In genomic region chr11:111971001-111971400, GRCm38 (mm10) we compare ENCODE assay signal across 19 mouse cellular contexts.
"Had no signal": no experiment of that assay in that cellular context is flagged by ENCODE, and none has a peak within 500 bp of the region (broad histone marks: within the 10 kb centered on the region; RNA-seq: fewer than 3 reads in every experiment).

No protein-coding gene starts in this region.

- H3K27ac ChIP-seq: limb, embryonic 15.5 days; liver, embryonic 13.5 days; liver, embryonic 15.5 days; lung, embryonic 15.5 days; midbrain, embryonic 10.5 days; midbrain, embryonic 12.5 days; neural tube, embryonic 13.5 days; neural tube, embryonic 15.5 days had no signal

- H3K4me2 ChIP-seq: limb, embryonic 15.5 days; liver, embryonic 13.5 days; liver, embryonic 15.5 days; lung, embryonic 15.5 days; midbrain, embryonic 12.5 days; neural tube, embryonic 13.5 days; neural tube, embryonic 15.5 days had no signal

- H3K9me3 ChIP-seq: limb, embryonic 15.5 days; liver, embryonic 13.5 days; liver, embryonic 15.5 days; lung, embryonic 15.5 days; midbrain, embryonic 10.5 days; midbrain, embryonic 12.5 days; neural tube, embryonic 13.5 days; neural tube, embryonic 15.5 days had no signal

- H3K9ac ChIP-seq: limb, embryonic 15.5 days; liver, embryonic 13.5 days; liver, embryonic 15.5 days; lung, embryonic 15.5 days; midbrain, embryonic 12.5 days; neural tube, embryonic 13.5 days; neural tube, embryonic 15.5 days had no signal

- DNase-seq: liver, embryonic 13.5 days; midbrain, embryonic 14.5 days; retina, postnatal 1 day; right cerebral cortex, adult 18-20 months; right cerebral cortex, postnatal 25 days; right cerebral cortex, postnatal 4 days; spleen, adult 18-20 months; thymus, adult 18-20 months; thymus, postnatal 14 days; thymus, postnatal 36 days had no signal

- ATAC-seq: midbrain, embryonic 16.5 days had no signal

- H3K4me1 ChIP-seq: limb, embryonic 15.5 days; liver, embryonic 13.5 days; liver, embryonic 15.5 days; midbrain, embryonic 10.5 days; midbrain, embryonic 12.5 days; neural tube, embryonic 13.5 days; neural tube, embryonic 15.5 days had no signal

- H3K36me3 ChIP-seq: limb, embryonic 15.5 days; liver, embryonic 13.5 days; liver, embryonic 15.5 days; lung, embryonic 15.5 days; midbrain, embryonic 10.5 days; midbrain, embryonic 12.5 days; neural tube, embryonic 13.5 days; neural tube, embryonic 15.5 days had no signal

- H3K27me3 ChIP-seq: limb, embryonic 15.5 days; liver, embryonic 13.5 days; liver, embryonic 15.5 days; lung, embryonic 15.5 days; midbrain, embryonic 12.5 days; neural tube, embryonic 13.5 days; neural tube, embryonic 15.5 days had no signal

- H3K4me3 ChIP-seq: limb, embryonic 15.5 days; liver, embryonic 13.5 days; liver, embryonic 15.5 days; lung, embryonic 15.5 days; midbrain, embryonic 10.5 days; midbrain, embryonic 12.5 days; myocyte; neural tube, embryonic 13.5 days; neural tube, embryonic 15.5 days had no signal
